Mouse (Mus musculus): ENCODE data around the gene Magi2. TPM values are rescaled to one million over a fixed set of nuclear protein-coding genes. Genes with fewer than 3 reads are reported as not detected.

Magi2 gene
- total RNA-seq, 2 experiments from 2014 or later: 0.08 to 0.91 TPM

DNA sequence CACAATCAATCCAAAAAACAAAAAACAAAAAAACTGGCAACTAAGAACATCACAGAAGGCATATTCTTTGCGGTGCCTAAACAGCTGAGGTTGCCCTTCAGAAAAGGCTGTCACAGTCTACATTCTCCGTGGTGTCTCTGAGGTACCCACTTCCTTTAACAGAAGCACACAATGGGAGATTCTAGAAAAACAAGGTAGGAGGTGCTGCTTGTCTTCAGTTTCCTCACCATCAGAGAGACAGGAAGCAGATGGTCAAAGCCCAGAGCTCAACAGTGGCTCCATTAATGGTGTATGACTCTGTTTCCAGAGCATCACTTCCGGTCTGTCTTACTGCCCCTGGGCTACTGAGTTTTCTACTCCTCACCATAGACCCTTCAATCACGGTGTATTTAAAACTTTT lies 1105.7 kb downstream of the Magi2 start:
- ATAC-seq (replicated peaks; ENCODE audit: poor library complexity): peak; percentile 92

DNA sequence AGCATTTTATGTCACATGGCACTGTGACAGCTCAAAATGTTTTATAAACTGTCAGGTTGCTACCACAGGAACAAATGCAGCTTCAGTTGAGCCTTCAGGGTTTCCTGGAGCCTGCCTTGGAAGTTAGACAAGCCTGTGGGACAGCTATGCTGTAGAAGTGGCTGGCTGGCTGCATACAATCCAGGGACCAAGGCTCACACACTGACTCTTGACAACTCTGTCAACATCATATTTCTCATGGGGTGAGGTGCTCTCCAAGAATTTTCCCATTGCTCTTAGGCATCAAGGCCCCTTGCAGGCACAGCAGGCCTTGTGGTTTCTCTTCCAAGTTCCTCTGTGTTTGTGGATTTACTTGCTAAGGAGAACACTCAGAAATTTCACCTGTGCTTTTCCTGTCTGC lies 1107.7 kb downstream of the Magi2 start:
- ATAC-seq (replicated peaks; ENCODE audit: poor library complexity): 0 out of 2 replicates have a peak, but pooled peaks have one; percentile 20

DNA sequence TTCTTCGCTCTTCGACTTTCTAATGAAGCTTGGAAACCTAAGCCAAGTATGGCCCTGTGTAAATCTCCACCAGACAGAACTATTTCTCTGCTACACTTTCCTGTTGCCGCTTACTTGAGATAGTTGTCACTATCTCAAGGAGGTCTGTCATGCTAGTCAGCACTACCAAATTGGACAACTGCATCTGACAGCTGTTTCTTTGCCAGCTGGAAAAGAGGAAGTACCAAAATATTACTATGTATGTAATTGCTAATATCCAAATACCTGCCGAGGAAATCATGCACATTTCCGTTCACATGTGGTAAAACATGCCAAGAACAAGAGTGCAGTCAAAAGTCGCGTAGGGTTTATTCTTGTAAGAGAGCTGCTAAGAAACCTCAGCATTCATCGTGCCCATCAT lies 1126.1 kb downstream of the Magi2 start:
- 0 out of 2 replicates have a peak, but pooled peaks have one; percentile 37 for ATAC-seq (replicated peaks; ENCODE audit: poor library complexity)

DNA sequence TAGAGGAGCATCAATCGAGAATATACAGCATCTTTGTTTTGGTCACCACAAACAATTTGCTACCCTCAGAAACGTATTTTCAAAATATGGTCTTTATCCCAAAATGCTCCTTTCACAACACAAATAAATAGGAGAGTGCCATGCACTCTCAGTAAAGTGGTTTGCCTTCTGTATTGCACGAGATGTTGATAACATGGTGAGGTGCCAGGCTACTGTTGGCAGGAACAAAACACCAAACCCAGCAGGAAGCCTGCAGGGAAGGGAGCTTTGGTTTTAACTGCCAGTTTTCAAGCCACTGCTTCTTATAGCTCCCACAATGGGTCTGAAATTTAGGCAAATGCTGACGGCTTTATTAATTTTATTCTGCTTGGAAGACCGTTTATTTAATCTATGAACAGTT lies 1131.6 kb downstream of the Magi2 start:
- no peak for ATAC-seq (replicated peaks; ENCODE audit: poor library complexity)

DNA sequence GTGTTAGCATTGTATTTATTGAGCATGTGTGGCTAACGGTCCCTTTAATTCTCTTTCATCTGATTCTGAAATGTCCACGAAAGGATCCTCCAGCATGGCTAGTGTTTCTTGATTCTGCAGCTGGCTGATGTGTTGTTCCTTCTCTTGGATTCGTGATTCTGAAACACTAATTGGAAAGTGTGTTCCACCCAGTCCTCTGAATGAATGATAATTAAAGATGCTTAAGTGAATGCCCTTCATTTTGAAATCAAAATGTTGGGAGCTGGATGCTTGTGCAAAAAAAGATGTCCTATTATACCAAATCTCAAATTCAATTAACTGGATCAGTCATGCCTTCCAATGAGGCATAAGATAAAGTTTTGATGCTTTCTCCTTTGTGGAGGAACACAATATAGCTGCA lies 1132.2 kb downstream of the Magi2 start:
- ATAC-seq (replicated peaks; ENCODE audit: poor library complexity): no peak

DNA sequence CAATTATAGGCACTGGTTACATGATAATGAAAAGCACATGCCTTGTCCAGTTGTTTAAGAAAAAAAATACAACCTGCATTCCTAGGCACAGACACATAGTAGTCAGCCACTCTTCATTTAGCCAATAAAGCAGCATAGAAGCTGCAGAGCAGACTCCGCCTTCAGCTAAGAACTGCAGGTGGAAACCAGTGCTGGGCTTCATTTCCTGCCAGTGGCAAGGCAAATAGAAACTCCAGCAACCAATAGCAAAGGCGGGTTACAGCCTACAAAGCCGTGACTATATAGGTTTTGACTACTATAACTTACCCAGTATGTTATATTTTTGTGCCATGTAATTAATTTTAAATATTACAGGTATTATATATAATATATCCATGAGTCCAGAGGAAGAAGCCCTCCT lies 1135.3 kb downstream of the Magi2 start:
- ATAC-seq (replicated peaks; ENCODE audit: poor library complexity): no peak

DNA sequence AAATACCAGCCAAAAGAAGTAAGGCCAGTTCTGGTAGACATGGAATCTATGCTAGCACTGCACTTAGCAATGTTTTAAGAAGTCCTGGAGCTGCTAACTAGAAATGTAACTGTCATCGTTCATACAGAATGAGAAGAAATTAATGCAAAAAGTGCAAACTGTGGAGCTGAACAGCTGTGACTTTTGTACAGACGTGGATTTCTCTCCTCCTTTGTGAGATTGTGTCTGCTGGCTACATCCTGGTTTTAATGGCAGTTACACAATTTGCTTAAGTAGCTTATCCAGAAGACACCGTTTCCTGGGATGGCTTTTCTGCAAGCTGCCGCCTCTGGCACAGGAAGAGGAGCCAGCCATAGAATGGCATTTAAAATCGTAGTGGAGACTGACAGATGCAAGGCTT lies 1136.4 kb downstream of the Magi2 start:
- ATAC-seq (replicated peaks; ENCODE audit: poor library complexity): no peak

DNA sequence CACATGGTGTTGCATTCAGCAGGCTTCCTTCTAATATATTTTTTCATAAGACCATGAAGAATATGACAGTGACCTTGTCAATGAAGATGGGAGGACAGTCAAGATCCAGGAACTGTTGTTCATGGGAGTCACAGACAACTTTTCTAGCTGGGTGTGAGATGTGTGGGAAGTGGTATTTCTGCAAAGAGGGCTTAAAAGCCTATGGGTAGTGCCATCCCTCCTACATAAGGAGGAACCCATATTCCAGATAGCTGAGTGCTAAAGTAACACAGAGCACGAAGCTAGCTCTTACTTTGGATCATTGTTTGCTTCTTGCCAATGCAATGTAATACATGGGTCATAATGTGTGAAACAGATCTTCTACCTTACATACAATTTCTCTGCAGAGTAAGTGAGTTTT lies 1146.8 kb downstream of the Magi2 start:
- ATAC-seq (replicated peaks; ENCODE audit: poor library complexity): no peak

DNA sequence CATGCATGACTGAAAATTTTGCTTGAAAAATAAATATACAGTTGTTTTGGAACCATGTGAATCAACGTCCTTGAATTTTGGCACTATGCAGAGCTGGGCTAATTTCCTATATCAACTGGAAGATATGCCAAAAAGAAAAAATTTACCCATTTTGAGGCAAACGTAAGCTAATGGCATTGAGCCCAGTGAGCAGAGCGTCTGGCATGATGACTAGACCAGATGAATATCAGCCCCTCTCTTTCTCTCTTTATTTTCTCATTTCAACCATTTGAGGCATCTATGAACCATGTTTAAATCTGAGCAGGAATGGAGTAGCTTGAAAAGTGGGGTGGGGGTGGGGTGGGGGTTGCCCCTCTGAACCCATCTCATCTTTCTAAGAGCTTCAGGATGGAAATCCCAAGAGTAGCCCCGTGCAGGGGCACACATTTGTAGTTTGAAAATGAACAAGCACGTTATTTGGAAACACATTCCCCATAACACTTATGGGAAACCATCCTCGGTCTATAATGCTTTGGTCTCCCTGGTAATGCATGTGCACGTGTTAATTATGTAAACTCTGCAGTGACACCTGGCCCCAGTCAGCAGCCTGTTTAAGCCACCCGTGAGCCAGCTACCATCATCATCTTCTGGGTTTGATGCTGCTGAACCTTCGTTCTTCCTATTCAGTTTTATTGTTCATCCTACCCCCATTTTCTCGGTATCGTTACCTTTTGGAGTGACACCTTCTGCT lies 1151.4 kb downstream of the Magi2 start:
- no peak for ATAC-seq (replicated peaks; ENCODE audit: poor library complexity)

DNA sequence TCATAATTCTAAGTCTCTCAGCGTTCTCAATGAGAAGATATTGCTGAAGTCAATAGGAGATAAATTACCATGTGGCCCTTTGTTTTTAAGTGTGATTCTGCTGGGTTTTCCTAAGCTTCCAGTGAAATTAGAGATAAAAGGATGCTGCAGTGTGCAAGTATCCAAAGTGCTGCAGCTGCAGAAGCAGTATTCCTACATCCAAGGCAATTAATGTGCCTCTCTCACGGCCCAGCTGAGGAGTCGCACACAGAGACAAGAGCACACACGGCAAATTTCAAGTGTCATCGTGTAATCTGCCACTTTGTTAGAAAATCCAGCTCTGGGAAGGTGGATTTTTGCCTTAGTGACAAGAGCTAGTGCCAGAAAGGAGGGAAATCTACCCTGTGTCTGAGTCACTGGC lies 1177.7 kb downstream of the Magi2 start:
- no peak for ATAC-seq (replicated peaks; ENCODE audit: poor library complexity)

DNA sequence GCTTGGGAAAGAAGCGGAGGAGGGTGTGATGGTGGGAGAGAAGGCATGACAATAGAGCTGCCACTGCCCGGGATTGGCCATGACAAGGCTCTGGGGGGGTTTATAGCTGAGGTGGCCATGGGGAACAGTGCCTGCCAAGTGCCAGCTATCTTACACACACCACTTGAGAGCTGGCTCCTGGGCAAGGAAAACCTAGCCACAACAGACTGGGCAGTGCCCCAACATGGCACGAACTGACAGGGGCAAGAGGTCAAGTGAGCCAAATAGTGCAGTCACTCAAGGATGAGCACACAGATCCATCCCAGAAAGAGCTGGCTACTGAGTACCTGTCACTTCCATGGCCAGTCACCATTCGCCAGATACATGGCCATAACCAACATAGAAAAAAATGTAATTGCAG lies 1179.8 kb downstream of the Magi2 start:
- no peak for ATAC-seq (replicated peaks; ENCODE audit: poor library complexity)

DNA sequence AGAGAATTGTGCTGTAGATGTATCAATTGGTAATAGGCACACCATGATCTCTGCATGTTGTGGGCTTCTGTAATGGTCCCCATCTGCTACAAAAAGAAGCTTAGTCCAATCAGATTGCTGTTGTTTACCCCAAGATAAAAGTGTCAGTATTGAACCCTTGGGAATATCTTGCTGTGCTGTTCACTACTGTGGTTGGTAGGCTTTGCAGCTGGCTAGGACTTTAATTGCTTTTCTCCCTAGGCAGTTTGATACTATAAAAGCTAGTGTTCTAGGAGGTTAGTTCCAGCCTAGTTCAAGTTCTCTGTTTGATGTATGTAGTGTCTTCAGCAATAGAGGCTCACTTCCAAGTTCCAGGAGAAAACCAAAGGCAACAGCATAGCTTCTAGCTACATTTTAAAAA lies 1188.5 kb downstream of the Magi2 start:
- ATAC-seq (replicated peaks; ENCODE audit: poor library complexity): no peak

DNA sequence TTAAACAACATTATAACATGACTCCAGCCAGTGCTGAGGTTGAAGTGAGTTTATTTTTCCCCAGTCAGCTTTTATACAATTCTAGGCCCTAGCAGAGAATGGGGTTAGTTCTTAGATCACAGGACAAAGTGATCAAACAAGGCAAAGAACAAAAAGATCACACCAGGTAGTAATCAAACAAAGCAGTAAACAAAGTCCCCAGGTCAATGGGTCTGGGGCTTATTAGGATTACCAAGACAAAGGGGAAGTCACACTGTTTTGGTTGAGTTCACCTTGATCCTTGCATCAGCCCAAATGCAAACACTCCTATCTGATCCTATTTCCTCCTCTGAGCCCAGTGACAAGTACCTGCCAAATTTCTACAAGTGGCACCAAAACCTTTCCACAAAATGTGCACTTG lies 1190.5 kb downstream of the Magi2 start:
- no peak for ATAC-seq (replicated peaks; ENCODE audit: poor library complexity)

DNA sequence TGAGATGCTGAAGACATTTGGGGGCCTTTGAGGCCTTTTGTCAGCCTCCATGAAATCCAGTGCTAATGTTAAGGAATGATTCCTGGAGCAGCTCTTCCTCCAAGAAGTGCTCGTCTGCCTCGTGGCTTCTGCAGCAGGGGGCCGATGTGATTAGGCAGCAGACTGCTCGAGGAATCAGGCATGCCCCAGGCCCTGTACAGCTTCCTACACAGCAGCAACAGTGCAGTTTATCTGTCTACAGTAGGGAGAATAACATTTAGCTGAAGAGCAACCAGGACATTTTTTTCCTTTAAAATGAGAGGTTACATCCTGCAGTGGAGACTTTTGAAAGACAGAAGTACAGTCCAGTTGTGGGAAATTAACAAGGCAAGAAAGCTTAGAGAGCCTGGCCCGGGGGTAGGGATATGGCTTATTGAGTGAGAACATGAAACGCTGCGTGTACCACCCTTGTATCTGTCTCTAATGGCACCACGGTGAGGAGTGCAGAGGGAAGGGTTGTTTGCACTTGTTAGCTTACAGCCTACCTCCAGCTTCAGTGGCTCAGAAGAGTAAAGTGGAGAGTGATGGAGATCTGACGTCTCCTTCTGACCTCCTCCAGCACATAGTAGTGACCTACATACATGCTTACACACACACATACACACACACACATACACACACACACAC lies 1205.4 kb downstream of the Magi2 start:
- no peak for ATAC-seq (replicated peaks; ENCODE audit: poor library complexity)

DNA sequence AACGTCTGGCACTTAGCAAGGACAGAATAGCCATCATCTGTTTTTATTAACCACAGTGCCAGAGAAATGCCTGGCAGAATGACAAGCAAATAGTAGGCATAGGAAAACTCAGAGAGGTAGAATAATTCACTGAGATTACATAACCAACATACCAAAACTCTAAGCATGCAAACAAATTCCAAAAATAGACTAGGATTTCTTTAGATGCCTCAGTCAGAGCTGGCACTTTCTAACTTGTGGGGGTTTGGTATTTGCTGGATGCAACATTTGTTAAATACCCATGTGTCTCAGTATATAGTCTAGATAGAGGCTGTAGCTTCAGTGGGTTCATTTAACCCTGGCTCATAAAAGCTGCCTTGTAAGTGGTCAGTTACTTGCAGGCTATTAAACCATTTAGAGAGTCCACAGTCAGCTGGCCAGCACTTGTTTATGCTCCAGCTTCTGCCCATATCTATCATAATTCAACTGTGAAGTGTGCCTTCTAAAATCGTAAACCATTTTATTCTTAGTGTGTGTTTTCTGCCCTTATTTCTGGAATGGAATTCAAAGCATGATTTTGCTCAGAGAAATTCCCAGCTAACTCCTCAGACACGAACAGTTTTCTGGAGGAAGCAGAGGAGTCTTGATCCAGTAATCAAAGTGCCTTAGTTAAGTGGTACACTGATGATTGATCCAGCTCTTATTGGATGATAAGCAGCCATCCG lies 1219.8 kb downstream of the Magi2 start:
- ATAC-seq (replicated peaks; ENCODE audit: poor library complexity): no peak

DNA sequence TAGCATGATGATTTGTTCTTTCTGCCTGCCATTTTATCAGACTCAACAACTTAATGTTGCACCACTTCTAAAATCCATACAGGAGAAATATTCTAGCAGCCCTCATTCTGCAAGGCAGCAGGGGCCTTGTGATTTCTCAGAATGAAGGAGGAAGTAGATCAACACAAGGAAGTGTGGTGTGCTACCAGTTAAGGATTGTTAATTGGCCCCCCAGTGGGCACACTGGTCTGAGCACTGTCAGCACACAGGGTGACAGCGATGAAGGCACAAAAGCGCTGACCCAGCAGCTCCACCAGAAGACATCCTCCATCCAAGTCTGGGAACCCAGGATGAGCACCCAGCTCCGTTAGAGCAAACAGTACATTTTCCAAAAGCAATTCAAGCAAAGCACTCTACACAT lies 1229.3 kb downstream of the Magi2 start:
- peak; percentile 90 for ATAC-seq (replicated peaks; ENCODE audit: poor library complexity)

DNA sequence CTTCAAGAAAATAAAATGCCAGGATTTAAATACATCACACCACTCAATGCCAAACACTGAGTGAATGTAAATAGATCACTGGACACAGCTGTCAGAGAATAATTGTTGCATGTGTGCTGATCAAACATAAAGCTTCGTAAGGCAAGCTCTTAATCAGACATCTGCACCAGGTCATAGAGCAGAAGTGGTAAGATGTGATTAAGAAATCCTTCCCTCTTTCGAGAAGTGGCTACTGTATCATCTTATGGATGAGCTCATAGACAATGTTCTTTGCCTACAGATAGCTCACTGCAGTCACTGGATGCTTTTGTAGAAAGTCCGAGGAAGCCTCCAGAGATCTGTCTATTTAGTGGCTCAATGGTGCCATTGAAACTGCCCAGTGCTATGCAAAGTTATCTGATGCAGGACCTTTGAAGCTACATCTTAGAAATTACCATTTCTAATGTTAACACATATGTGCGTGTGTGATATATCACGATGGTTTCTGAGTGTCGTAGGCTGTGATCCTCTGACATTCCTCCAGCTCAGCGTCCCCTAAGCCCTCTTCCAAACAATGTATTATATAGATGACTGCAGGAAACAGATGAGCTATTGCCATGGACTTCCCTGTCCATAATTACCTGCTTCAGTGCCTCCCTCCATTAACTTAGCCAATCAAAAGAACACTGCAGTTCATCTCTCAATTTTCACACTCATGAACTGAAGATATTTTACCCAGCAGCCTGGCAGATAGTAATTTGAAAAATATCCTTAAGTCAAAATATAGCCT lies 1231.1 kb downstream of the Magi2 start:
- peak; percentile 61 for ATAC-seq (replicated peaks; ENCODE audit: poor library complexity)

DNA sequence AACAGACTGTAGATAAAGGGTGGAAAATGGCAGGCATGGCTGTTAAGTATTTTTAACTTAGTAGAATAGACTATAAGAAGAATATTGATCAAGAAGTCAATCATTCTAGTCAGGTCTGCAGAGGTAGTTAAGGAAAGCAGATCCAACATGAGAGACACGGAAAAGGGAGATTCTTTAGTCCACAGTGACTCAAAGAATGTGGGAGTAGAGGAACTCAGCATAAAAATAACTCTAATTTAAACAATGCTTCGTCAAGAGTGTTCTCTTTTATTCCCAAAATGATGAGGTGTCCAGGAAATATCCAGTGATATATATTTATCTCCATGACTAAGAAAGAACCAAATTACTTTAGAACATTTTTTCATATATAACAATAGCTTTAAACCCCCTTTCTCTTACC lies 1234.9 kb downstream of the Magi2 start:
- no peak for ATAC-seq (replicated peaks; ENCODE audit: poor library complexity)

DNA sequence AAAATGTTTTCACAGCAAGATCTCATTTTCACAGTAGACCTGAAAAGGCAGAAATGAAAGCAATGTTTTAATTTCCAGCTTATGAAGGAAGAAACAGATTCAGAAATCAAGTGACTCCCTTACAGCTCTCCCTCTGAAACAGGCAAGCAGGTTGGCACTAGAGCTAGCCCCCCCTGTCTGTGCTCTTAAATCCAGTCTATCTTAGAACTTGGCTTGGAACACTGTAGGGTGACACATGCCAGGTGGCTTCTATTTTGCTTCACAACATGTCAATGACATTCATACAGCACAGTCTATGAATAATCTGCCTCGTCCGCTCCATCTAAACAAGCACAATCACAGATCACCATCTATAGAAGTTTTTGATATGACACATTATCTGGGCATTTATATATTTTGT lies 1235.5 kb downstream of the Magi2 start:
- no peak for ATAC-seq (replicated peaks; ENCODE audit: poor library complexity)

DNA sequence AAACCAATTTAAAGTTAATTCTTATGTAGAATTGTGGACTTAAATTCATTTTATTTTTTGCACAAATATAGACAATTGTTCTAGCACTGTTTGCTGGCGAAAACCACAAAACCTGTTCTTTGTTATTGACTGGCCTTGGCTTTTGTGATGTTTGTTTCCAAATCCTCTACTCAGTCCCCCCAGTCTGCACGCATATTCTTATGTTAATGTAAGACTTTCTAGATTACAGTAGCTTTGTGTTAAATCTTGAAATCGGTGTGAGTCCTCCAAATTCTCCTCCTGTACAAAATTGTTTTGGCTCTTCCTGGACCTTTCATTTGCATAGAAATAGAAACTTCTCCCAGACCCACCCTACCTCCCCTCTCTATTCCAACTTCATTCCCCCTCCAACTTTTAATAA lies 1242.9 kb downstream of the Magi2 start:
- no peak for ATAC-seq (replicated peaks; ENCODE audit: poor library complexity)

DNA sequence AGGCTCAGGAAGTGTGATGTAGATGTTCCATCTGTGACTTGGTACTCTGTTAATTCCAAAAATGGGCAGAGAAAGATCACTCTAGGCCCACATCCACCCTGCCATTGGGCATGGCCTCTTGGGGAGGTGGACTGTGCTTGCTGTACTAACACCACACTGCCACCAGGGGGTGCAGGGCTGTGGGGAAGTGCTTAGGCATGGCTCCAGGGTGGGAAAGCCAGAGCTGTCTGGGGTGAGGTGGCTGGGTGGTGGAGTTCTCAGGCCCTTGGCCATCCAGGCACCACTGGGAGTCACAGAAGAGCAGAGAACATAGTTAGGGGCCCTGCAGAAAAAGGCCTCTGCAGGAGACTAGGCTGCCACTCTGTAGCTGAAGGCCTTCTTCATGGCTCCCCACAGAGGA lies 1243.6 kb downstream of the Magi2 start:
- ATAC-seq (replicated peaks; ENCODE audit: poor library complexity): peak; percentile 97

All from megakaryocyte progenitor cell, adult 5-6 weeks (primary cell).